Mouse (Mus musculus) midbrain, embryonic 16.5 days (tissue): ENCODE data around the gene Ctsa. TPM values are rescaled to one million over a fixed set of nuclear protein-coding genes. Genes with fewer than 3 reads are reported as not detected.

Source experiments
- ATAC-seq: fragments of 200-750 bp; cut with Nextera tagmentation; 2 replicates; pipeline ENCODE4 v1.8.0; 2017; ENCODE audit warnings: moderate TSS enrichment
- H3K27ac ChIP-seq: fragments of 300-500 bp; sonication (generic); 2 replicates; pipeline ENCODE4 v1.5.1; 2014; ENCODE audit warnings: mild to moderate bottlenecking, low read length, mixed read lengths
- H3K27me3 ChIP-seq: fragments of 300-500 bp; sonication (generic); 2 replicates; pipeline ENCODE4 v1.6.1; 2014; ENCODE audit warnings: low read depth, low read length, mixed read lengths; ENCODE audit not compliant: control insufficient read depth, insufficient read depth
- H3K36me3 ChIP-seq: fragments of 300-500 bp; sonication (generic); 2 replicates; pipeline ENCODE4 v1.6.1; 2014; ENCODE audit warnings: mild to moderate bottlenecking, low read length, moderate library complexity, mixed read lengths; ENCODE audit not compliant: control insufficient read depth, insufficient read depth
- H3K4me1 ChIP-seq: fragments of 300-500 bp; sonication (generic); 2 replicates; pipeline ENCODE4 v1.6.1; 2014; ENCODE audit warnings: mild to moderate bottlenecking, low read length, mixed read lengths; ENCODE audit not compliant: control insufficient read depth, insufficient read depth
- H3K4me2 ChIP-seq: fragments of 300-500 bp; sonication (generic); 2 replicates; pipeline ENCODE4 v1.6.1; 2014; ENCODE audit warnings: mild to moderate bottlenecking, low read length, mixed read lengths
- H3K4me3 ChIP-seq: fragments of 300-500 bp; sonication (generic); 2 replicates; pipeline ENCODE4 v1.5.1; 2014; ENCODE audit warnings: low read depth, mild to moderate bottlenecking, low read length, moderate library complexity, mixed read lengths
- H3K9ac ChIP-seq: fragments of 300-500 bp; sonication (generic); 2 replicates; pipeline ENCODE4 v1.6.1; 2014; ENCODE audit warnings: low read depth, low read length, mixed read lengths
- H3K9me3 ChIP-seq: fragments of 300-500 bp; sonication (generic); replicated peaks from 2 replicates; pipeline ENCODE4 v1.6.1; 2014; ENCODE audit warnings: mild to moderate bottlenecking, low read length, mixed read lengths; ENCODE audit not compliant: control insufficient read depth, poor library complexity, severe bottlenecking
- WGBS: fragments of 180-500 bp; shearing (Covaris S2); extraction: QIAGEN DNeasy Blood & Tissue Kit; methylation state at CpG from one replicate; pipeline ENCODE4 v1.1.7; 2014; 5-methylcytosine and 5-hydroxymethylcytosine counted together
- polyA plus RNA-seq: library from polyadenylated mRNA; unstranded; fragments of >200 nt; fragmentation: Nextera tagmentation; extraction: Ambion mirVana; gene quantifications from 2 replicates; pipeline ENCODE4 v1.2.1, GENCODE M21; 2015

The Ctsa gene
- polyA plus RNA-seq, result 95.4 and 95.6 TPM in 2 replicates

DNA sequence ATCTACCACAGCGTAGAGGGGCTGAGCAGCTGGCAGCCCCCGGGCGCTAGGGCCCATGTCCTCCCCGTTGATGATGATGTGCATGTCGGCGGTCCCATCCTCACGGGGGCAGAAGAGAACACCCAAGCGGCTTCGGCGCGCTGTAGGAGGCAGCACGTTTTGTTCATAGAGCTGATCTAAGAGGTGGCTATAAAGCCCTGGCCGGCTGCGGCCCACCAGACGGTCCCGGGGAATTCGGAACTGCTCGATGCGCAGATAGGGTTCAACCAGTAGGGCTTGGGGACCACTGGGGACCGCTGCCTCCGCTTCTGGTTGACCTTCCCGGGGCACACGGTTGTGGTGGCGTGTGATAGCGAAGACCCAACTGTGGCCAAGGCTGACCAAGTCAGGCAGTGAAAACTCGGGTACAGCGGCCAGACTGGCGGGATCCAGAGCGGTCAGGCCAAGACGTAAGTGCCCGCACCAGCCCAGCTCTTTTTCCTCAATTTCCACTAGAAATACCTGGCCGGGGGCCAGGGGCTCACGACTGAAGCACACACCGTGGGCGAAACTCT is at the start of gene Ctsa:
Gene Ctsa (plus strand): TSS at position 126 of the 554 bp plus-strand sequence.
- Histone ChIP-seq H3K27me3 (no peaks in the 10 kb centered on the region), H3K36me3 (peaks cover under 1% of the 10 kb centered on the region; the same call in 1 of the 2 replicates), H3K4me1 (peaks cover 13% of the 10 kb centered on the region), H3K4me2 (peak within 1 kb of the TSS; percentile 96), H3K9ac (peak within 1 kb of the TSS; percentile 87), H3K27ac (peak within 1 kb of the TSS; percentile 77), H3K9me3 (no peaks in the 10 kb centered on the region), H3K4me3 (peak within 1 kb of the TSS; percentile 74)
- peak; percentile 66 for ATAC-seq
- under 1% methylated on average over 35 of the region's 35 CpGs for WGBS

GRCm38 (mm10) chr2:164783926-164784581 is 48.6 kb upstream of the Ctsa start:
- no peak for ATAC-seq
- no peaks in the 10 kb centered on the region for H3K27me3 ChIP-seq
- WGBS, result 78% methylated on average over 7 of the region's 7 CpGs

GRCm38 (mm10) chr2:164784869-164785420 is 47.7 kb upstream of the Ctsa start:
- ATAC-seq, result no peak
- Histone ChIP-seq H3K4me1 (peaks cover 27% of the 10 kb centered on the region), H3K4me2 (peak overlapping the region; percentile 72), H3K9ac (peak overlapping the region; percentile 74), H3K27ac (peak overlapping the region; percentile 64; the same call in 1 of the 2 replicates), H3K36me3 (no peaks in the 10 kb centered on the region), H3K9me3 (no peaks in the 10 kb centered on the region), H3K27me3 (no peaks in the 10 kb centered on the region), H3K4me3 (peak overlapping the region; percentile 64)
- 12% methylated on average over 7 of the region's 7 CpGs for WGBS

More at GRCm38 (mm10) chr2:164783926-164784581, 48.6 kb upstream of the Ctsa start:
- no peak overlapping the region for H3K9ac ChIP-seq
- H3K4me2 ChIP-seq, result no peak overlapping the region
- no peaks in the 10 kb centered on the region for H3K36me3 ChIP-seq
- H3K9me3 ChIP-seq, result no peaks in the 10 kb centered on the region
- no peak overlapping the region for H3K27ac ChIP-seq
- no peak overlapping the region for H3K4me3 ChIP-seq
- H3K4me1 ChIP-seq, result peaks cover 27% of the 10 kb centered on the region

- H3K36me3 ChIP-seq, result peaks cover 1% of the 10 kb centered on the region; the same call in 1 of the 2 replicates
- H3K4me3 ChIP-seq, result peak within 1 kb of the TSS; percentile 64
- peaks cover 27% of the 10 kb centered on the region for H3K4me1 ChIP-seq
- peak within 1 kb of the TSS; percentile 64 for H3K27ac ChIP-seq
- H3K27me3 ChIP-seq, result no peaks in the 10 kb centered on the region
- under 1% methylated on average over 75 of the region's 89 CpGs for WGBS
- peak within 1 kb of the TSS; percentile 72 for H3K4me2 ChIP-seq
- ATAC-seq, result peak; percentile 78
- no peaks in the 10 kb centered on the region for H3K9me3 ChIP-seq
- H3K9ac ChIP-seq, result peak within 1 kb of the TSS; percentile 74
Measured at GRCm38 (mm10) chr2:164785481-164786387, 46.9 kb upstream of the Ctsa start, which contains the start of gene Snx21. TSS of gene Snx21 (plus strand) at chr2:164785823.

- H3K9me3 ChIP-seq, result no peaks in the 10 kb centered on the region
- peak overlapping the region; percentile 64 for H3K4me3 ChIP-seq
- peaks cover 4% of the 10 kb centered on the region for H3K36me3 ChIP-seq
- peak overlapping the region; percentile 64 for H3K27ac ChIP-seq
- no peaks in the 10 kb centered on the region for H3K27me3 ChIP-seq
- peak; percentile 38 for ATAC-seq
- peak overlapping the region; percentile 74 for H3K9ac ChIP-seq
- H3K4me1 ChIP-seq, result peaks cover 27% of the 10 kb centered on the region
- peak overlapping the region; percentile 72 for H3K4me2 ChIP-seq
- WGBS, result 13% methylated on average over 15 of the region's 15 CpGs
Measured at GRCm38 (mm10) chr2:164786388-164786885, 46.2 kb upstream of the Ctsa start.

DNA sequence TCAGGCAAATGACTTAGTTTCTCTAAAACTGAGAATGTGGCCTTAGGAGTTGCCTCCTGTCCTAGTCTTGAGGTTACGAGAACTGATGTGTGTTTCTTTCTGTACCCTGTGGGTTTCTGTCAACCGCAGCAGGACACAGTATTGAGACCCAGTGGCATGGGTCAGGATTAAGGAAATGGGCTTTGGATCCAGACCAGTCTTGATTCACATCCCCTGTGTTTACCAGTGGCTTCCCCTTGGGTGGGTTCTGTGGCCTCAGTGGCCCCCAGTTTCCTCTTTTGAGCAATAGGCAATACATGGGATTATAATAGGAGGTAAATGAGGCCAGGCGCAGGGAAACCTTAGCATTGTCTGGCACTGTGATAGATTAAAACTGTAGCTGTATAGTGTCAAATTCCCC is 45.6 kb upstream of the Ctsa start:
- no peak overlapping the region for H3K27ac ChIP-seq
- no peaks in the 10 kb centered on the region for H3K9me3 ChIP-seq
- WGBS, result 79% methylated on average over 3 of the region's 3 CpGs
- H3K36me3 ChIP-seq, result peaks cover 8% of the 10 kb centered on the region
- ATAC-seq, result no peak
- H3K4me2 ChIP-seq, result peak overlapping the region; percentile 72
- peak overlapping the region; percentile 64 for H3K4me3 ChIP-seq
- no peaks in the 10 kb centered on the region for H3K27me3 ChIP-seq
- peaks cover 27% of the 10 kb centered on the region for H3K4me1 ChIP-seq
- H3K9ac ChIP-seq, result peak overlapping the region; percentile 74

GRCm38 (mm10) chr2:164787779-164788178 is 44.9 kb upstream of the Ctsa start:
- Histone ChIP-seq H3K27me3 (no peaks in the 10 kb centered on the region), H3K9ac (no peak overlapping the region), H3K4me1 (peaks cover 27% of the 10 kb centered on the region), H3K9me3 (no peaks in the 10 kb centered on the region), H3K4me2 (0 out of 2 replicates have a peak overlapping the region, but pooled peaks have one; percentile 5), H3K4me3 (no peak overlapping the region), H3K27ac (no peak overlapping the region), H3K36me3 (peaks cover 16% of the 10 kb centered on the region)
- no peak for ATAC-seq
- WGBS, result 84% methylated on average over 10 of the region's 10 CpGs

DNA sequence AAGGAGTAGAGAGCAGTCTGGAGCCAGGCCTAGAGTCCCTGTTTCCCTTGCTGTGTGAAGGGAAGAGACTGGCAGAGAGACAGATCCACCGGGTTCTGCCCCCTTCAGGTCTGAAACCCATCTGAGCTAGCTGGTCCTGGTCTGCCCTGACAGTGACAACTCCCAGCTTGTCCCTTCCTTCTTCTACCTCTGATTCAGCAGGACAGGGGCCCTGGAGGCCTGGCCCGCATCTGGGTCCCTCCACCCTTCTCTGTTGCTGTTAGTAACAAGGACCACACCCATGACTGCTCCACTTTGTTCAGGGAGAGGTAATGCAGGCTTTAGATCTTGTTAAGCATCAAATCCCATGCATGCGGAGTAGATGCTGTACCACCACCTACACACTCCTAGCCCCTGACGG is 44.3 kb upstream of the Ctsa start:
- Histone ChIP-seq H3K4me3 (no peak overlapping the region), H3K9me3 (no peaks in the 10 kb centered on the region), H3K9ac (peak overlapping the region; percentile 41; the same call in 1 of the 2 replicates), H3K4me1 (peaks cover 27% of the 10 kb centered on the region), H3K27ac (no peak overlapping the region), H3K4me2 (0 out of 2 replicates have a peak overlapping the region, but pooled peaks have one; percentile 17), H3K27me3 (no peaks in the 10 kb centered on the region), H3K36me3 (peaks cover 19% of the 10 kb centered on the region)
- WGBS, result 69% methylated on average over 4 of the region's 4 CpGs
- ATAC-seq, result no peak
